Mouse (Mus musculus): ENCODE measurements around the gene Nenf. TPM values are rescaled to one million over a fixed set of nuclear protein-coding genes. Genes with fewer than 3 reads are reported as not detected.

Nenf gene
- polyA plus RNA-seq, 1 experiment from 2014 or later: 125 TPM

DNA sequence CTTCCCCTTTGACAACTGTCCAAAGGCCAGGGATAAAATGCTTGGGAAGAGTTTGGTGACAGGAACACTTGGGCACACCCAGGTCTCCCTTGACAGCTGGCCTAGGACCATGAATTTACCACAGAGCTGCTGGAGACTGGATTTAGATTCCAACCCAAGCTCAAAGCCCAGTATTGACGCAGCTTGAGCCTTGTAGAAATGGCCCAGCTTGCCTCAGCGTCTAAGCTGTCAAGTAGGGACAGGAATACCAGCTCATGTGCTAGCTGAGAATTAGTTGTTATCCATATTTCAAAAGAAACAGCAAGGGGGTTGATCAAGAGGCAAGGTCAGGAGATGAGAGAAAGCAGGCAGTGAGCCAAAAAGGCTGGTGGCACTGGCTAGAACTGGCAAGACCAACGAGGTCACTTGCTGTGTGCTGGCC lies 60.6 kb downstream of the Nenf start:
- DNase-seq (no peak), ATAC-seq (ENCODE audit: low FRiP score, low TSS enrichment) (no peak)
- Histone ChIP-seq H3K9ac (replicated peaks; ENCODE audit: low read length) (no peak overlapping the region), H3K36me3 (ENCODE audit: control insufficient read depth, insufficient read depth, low read length) (no peaks in the 10 kb centered on the region), H3K27ac (replicated peaks; ENCODE audit: low read depth, low read length) (no peak overlapping the region), H3K4me1 (ENCODE audit: control insufficient read depth, insufficient read depth, low read length) (no peaks in the 10 kb centered on the region), H3K4me3 (replicated peaks; ENCODE audit: low read depth, low read length) (no peak overlapping the region), H3K9me3 (ENCODE audit: control insufficient read depth, low read length) (no peaks in the 10 kb centered on the region), H3K4me2 (ENCODE audit: low read length) (no peak overlapping the region), H3K27me3 (ENCODE audit: control insufficient read depth, insufficient read depth, low read length) (no peaks in the 10 kb centered on the region)
- 82% methylated on average over 3 of the region's 3 CpGs for WGBS

Other genes starting within 250 kb of the Nenf start
- 0.47 and 0.61 TPM in 2 replicates for gene Batf3, start 220.3 kb downstream of the Nenf start, polyA plus RNA-seq (2014; fragmentation: Nextera tagmentation; extraction: Ambion mirVana)
- not detected in 2 replicates for gene Fam71a, start 153.4 kb downstream of the Nenf start, polyA plus RNA-seq (2014; fragmentation: Nextera tagmentation; extraction: Ambion mirVana)
- gene Atf3, start 100.2 kb downstream of the Nenf start, polyA plus RNA-seq (2014; fragmentation: Nextera tagmentation; extraction: Ambion mirVana): 0.70 and 1.8 TPM in 2 replicates
- 41.1 and 47.1 TPM in 2 replicates for gene Tmem206, start 7.7 kb upstream of the Nenf start, polyA plus RNA-seq (2014; fragmentation: Nextera tagmentation; extraction: Ambion mirVana)
- gene Ppp2r5a, start 85.1 kb upstream of the Nenf start, polyA plus RNA-seq (2014; fragmentation: Nextera tagmentation; extraction: Ambion mirVana): 8.5 TPM in 2 replicates